Mouse (Mus musculus) megakaryocyte, embryonic 14.5 days (primary cell): ENCODE data around the gene Zfp628. TPM values are rescaled to one million over a fixed set of nuclear protein-coding genes. Genes with fewer than 3 reads are reported as not detected.
A peak's percentile ranks its signal among the peaks of the same experiment; 100 is the strongest.

ENCODE experiments used
- H3K27me3 ChIP-seq: replicated peaks from 2 replicates; pipeline ENCODE3; 2012; ENCODE audit warnings: inconsistent platforms
- H3K36me3 ChIP-seq: replicated peaks from 2 replicates; pipeline ENCODE3; 2012; ENCODE audit warnings: low read length, inconsistent platforms, mixed read lengths
- H3K4me1 ChIP-seq: 2 replicates; pipeline ENCODE4 v1.6.1; 2012; ENCODE audit warnings: inconsistent platforms
- H3K4me3 ChIP-seq: replicated peaks from 2 replicates; pipeline ENCODE3; 2012; ENCODE audit warnings: moderate library complexity, mild to moderate bottlenecking, inconsistent platforms
- H3K9me3 ChIP-seq: 2 replicates; pipeline ENCODE4 v1.6.1; 2012; ENCODE audit warnings: inconsistent platforms
- FLI1 ChIP-seq: IDR thresholded peaks from 2 replicates; pipeline ENCODE4 v1.6.1; 2012; ENCODE audit warnings: low read length, inconsistent platforms, mixed read lengths
- GATA1 ChIP-seq: IDR thresholded peaks from 3 replicates; pipeline ENCODE4 v1.6.1; 2012; ENCODE audit warnings: mixed read lengths, low read length, inconsistent platforms, borderline replicate concordance
- polyA plus RNA-seq: library from polyadenylated mRNA; stranded (reverse); fragments of >175 nt; gene quantifications from 2 replicates; pipeline ENCODE4 v1.2.3, GENCODE M21; 2012; ENCODE audit warnings: low replicate concordance; ENCODE audit not compliant: insufficient read depth

Gene Zfp628
- polyA plus RNA-seq, 1 experiment, result 33.6 TPM

GRCm38 (mm10) chr7:4922931-4923565 is 8.0 kb downstream of the Zfp628 start:
- H3K27me3 ChIP-seq, result peaks cover 55% of the 10 kb centered on the region
- TF ChIP-seq GATA1, result no peak
- no peak for TF ChIP-seq FLI1

GRCm38 (mm10) chr7:4923586-4924364 is 8.8 kb downstream of the Zfp628 start:
- peaks cover 5% of the 10 kb centered on the region; the same call in 1 of the 2 replicates for H3K9me3 ChIP-seq
- peak overlapping the region; percentile 86 for H3K4me3 ChIP-seq
- TF ChIP-seq FLI1 (no peak), GATA1 (no peak)
- H3K36me3 ChIP-seq, result peaks cover 28% of the 10 kb centered on the region
- H3K27me3 ChIP-seq, result peaks cover 58% of the 10 kb centered on the region
- peaks cover 64% of the 10 kb centered on the region for H3K4me1 ChIP-seq

More at GRCm38 (mm10) chr7:4922931-4923565, 8.0 kb downstream of the Zfp628 start:
- peaks cover 36% of the 10 kb centered on the region for H3K36me3 ChIP-seq
- H3K4me1 ChIP-seq, result peaks cover 64% of the 10 kb centered on the region
- H3K4me3 ChIP-seq, result peak overlapping the region; percentile 88
- H3K9me3 ChIP-seq, result peaks cover 5% of the 10 kb centered on the region; the same call in 1 of the 2 replicates

GRCm38 (mm10) chr7:4924483-4924882 is 9.5 kb downstream of the Zfp628 start:
- peaks cover 69% of the 10 kb centered on the region for H3K4me1 ChIP-seq
- peaks cover 22% of the 10 kb centered on the region for H3K36me3 ChIP-seq
- H3K27me3 ChIP-seq, result peaks cover 64% of the 10 kb centered on the region
- peak overlapping the region; percentile 86 for H3K4me3 ChIP-seq
- TF ChIP-seq FLI1 (no peak), GATA1 (no peak)
- peaks cover 5% of the 10 kb centered on the region; the same call in 1 of the 2 replicates for H3K9me3 ChIP-seq

GRCm38 (mm10) chr7:4924891-4925301 is 9.9 kb downstream of the Zfp628 start:
- TF ChIP-seq FLI1 (no peak), GATA1 (no peak)
- H3K36me3 ChIP-seq, result peaks cover 18% of the 10 kb centered on the region
- peaks cover 67% of the 10 kb centered on the region for H3K27me3 ChIP-seq
- H3K4me1 ChIP-seq, result peaks cover 70% of the 10 kb centered on the region
- H3K4me3 ChIP-seq, result no peak overlapping the region
- peaks cover 5% of the 10 kb centered on the region; the same call in 1 of the 2 replicates for H3K9me3 ChIP-seq

GRCm38 (mm10) chr7:4925441-4926381 is 10.7 kb downstream of the Zfp628 start, which contains the start of gene Ssc5d:
Gene Ssc5d (plus strand): TSS chr7:4925785.
- peaks cover 63% of the 10 kb centered on the region for H3K4me1 ChIP-seq
- peaks cover 68% of the 10 kb centered on the region for H3K27me3 ChIP-seq
- TF ChIP-seq FLI1, result no peak
- no peak for TF ChIP-seq GATA1
- peaks cover 9% of the 10 kb centered on the region for H3K36me3 ChIP-seq
- peak within 1 kb of the TSS; percentile 42 for H3K4me3 ChIP-seq
- H3K9me3 ChIP-seq, result no peaks in the 10 kb centered on the region

- H3K36me3 ChIP-seq, result no peaks in the 10 kb centered on the region
- H3K27me3 ChIP-seq, result peaks cover 74% of the 10 kb centered on the region
- no peaks in the 10 kb centered on the region for H3K9me3 ChIP-seq
- peaks cover 52% of the 10 kb centered on the region for H3K4me1 ChIP-seq
- TF ChIP-seq FLI1 (no peak), GATA1 (no peak)
- H3K4me3 ChIP-seq, result no peak overlapping the region
These were observed 11.8 kb downstream of the Zfp628 start for GRCm38 (mm10) chr7:4926849-4927248.

GRCm38 (mm10) chr7:4927711-4928110 is 12.7 kb downstream of the Zfp628 start:
- Histone ChIP-seq H3K4me3 (no peak overlapping the region), H3K27me3 (peaks cover 73% of the 10 kb centered on the region), H3K9me3 (no peaks in the 10 kb centered on the region), H3K36me3 (no peaks in the 10 kb centered on the region), H3K4me1 (peaks cover 45% of the 10 kb centered on the region)
- TF ChIP-seq FLI1 (no peak), GATA1 (no peak)

- H3K9me3 ChIP-seq, result no peaks in the 10 kb centered on the region
- peaks cover 39% of the 10 kb centered on the region for H3K4me1 ChIP-seq
- TF ChIP-seq FLI1 (no peak), GATA1 (no peak)
- H3K36me3 ChIP-seq, result no peaks in the 10 kb centered on the region
- H3K4me3 ChIP-seq, result no peak overlapping the region
- peaks cover 70% of the 10 kb centered on the region for H3K27me3 ChIP-seq
These were observed 13.3 kb downstream of the Zfp628 start for GRCm38 (mm10) chr7:4928323-4928722.

- H3K36me3 ChIP-seq, result no peaks in the 10 kb centered on the region
- H3K27me3 ChIP-seq, result peaks cover 37% of the 10 kb centered on the region
- H3K4me1 ChIP-seq, result peaks cover 17% of the 10 kb centered on the region; the same call in 1 of the 2 replicates
- H3K9me3 ChIP-seq, result peaks cover 8% of the 10 kb centered on the region
- TF ChIP-seq GATA1 (no peak), FLI1 (no peak)
- no peak overlapping the region for H3K4me3 ChIP-seq
These were observed 18.1 kb downstream of the Zfp628 start for GRCm38 (mm10) chr7:4933103-4933502.
